Mouse (Mus musculus) liver, embryonic 15.5 days (tissue): ENCODE measurements around the gene Spdye4a. TPM values are rescaled to one million over a fixed set of nuclear protein-coding genes. Genes with fewer than 3 reads are reported as not detected.
"Not testable (repeated sequence)": the region's sequence is repeated elsewhere in the genome, so short reads cannot be mapped to it uniquely, and the experiment has no call there.

Source experiments
- ATAC-seq: fragments of 200-750 bp; cut with Nextera tagmentation; 2 replicates; pipeline ENCODE4 v1.8.0; 2017; ENCODE audit warnings: moderate number of reproducible peaks, mild to moderate bottlenecking, moderate library complexity; ENCODE audit not compliant: insufficient read depth
- H3K27ac ChIP-seq: fragments of 300-500 bp; sonication (generic); replicated peaks from 2 replicates; pipeline ENCODE4 v1.5.1; 2015; ENCODE audit warnings: mild to moderate bottlenecking, inconsistent platforms
- H3K27me3 ChIP-seq: fragments of 300-500 bp; sonication (generic); 2 replicates; pipeline ENCODE4 v1.6.1; 2015; ENCODE audit warnings: mild to moderate bottlenecking, inconsistent platforms
- H3K36me3 ChIP-seq: fragments of 300-500 bp; sonication (generic); replicated peaks from 2 replicates; pipeline ENCODE4 v1.6.1; 2015; ENCODE audit warnings: moderate library complexity, mild to moderate bottlenecking, inconsistent platforms
- H3K4me1 ChIP-seq: fragments of 300-500 bp; sonication (generic); replicated peaks from 2 replicates; pipeline ENCODE4 v1.6.1; 2015; ENCODE audit warnings: inconsistent platforms
- H3K4me2 ChIP-seq: fragments of 300-500 bp; sonication (generic); 2 replicates; pipeline ENCODE4 v1.6.1; 2015; ENCODE audit warnings: moderate library complexity, mild to moderate bottlenecking, inconsistent platforms
- H3K4me3 ChIP-seq: fragments of 300-500 bp; sonication (generic); replicated peaks from 2 replicates; pipeline ENCODE4 v1.5.1; 2015; ENCODE audit warnings: mild to moderate bottlenecking, inconsistent platforms
- H3K9ac ChIP-seq: fragments of 300-500 bp; sonication (generic); 2 replicates; pipeline ENCODE4 v1.6.1; 2015; ENCODE audit warnings: moderate library complexity, mild to moderate bottlenecking, inconsistent platforms
- H3K9me3 ChIP-seq: fragments of 300-500 bp; sonication (generic); replicated peaks from 2 replicates; pipeline ENCODE4 v1.6.1; 2016; ENCODE audit warnings: inconsistent platforms
- WGBS: fragments of 180-500 bp; shearing (Covaris S2); methylation state at CpG from one replicate; pipeline ENCODE4 v1.1.7; 2015; ENCODE audit warnings: mixed read lengths; ENCODE audit not compliant: insufficient replicate concordance; 5-methylcytosine and 5-hydroxymethylcytosine counted together
- polyA plus RNA-seq: library from polyadenylated mRNA; unstranded; fragments of >200 nt; fragmentation: Nextera tagmentation; extraction: Ambion mirVana; gene quantifications from 2 replicates; pipeline ENCODE4 v1.2.1, GENCODE M21; 2015

The Spdye4a gene
- polyA plus RNA-seq, 1 experiment from 2014 or later = not detected

DNA sequence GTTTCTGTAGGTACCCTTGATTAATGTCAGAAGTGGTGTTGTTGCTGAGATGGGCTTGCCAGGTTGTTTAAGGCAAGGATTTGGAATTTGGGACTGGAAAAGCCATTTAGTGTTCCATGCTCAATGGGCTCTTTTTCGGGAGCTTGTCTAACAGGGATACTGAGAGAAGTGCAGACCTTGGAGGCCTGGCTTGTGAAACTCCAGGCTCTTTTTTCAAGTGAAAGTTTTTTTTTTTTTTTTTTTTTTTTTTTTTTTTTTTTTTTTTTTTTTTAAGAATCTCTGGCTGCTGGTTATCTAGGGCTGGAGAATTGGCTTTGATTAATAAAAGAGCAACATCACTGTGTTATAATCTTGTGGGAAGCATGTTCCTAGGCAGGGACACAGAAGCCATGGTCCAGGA lies 4.4 kb downstream of the Spdye4a start:
- H3K27ac ChIP-seq = no peak overlapping the region
- no peaks in the 10 kb centered on the region for H3K9me3 ChIP-seq
- no peak overlapping the region for H3K9ac ChIP-seq
- 51% methylated on average over 1 of the region's 1 CpGs for WGBS
- ATAC-seq = no peak
- H3K36me3 ChIP-seq = no peaks in the 10 kb centered on the region
- no peak overlapping the region for H3K4me3 ChIP-seq
- H3K4me1 ChIP-seq = no peaks in the 10 kb centered on the region
- H3K27me3 ChIP-seq = no peaks in the 10 kb centered on the region; the same call in 1 of the 2 replicates
- H3K4me2 ChIP-seq = no peak overlapping the region

DNA sequence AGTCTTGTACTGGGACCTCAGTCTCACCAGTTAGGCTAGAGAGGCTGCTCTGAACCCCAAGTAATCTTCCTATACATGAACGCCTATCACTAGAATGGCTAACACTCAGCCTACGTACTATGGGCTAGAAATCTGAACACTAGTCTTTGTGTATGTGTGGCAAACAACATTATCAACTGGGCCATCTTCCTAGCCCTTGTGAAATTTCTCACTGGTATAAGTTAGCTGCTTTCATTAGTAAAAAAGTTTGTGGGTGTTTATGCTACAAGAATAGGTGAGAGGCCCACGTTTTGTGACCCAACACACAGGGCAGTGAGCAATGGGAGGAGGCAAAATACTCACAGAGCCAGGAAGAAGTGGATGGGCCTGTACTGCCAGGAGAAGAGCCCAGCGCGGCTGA lies 5.7 kb downstream of the Spdye4a start:
- Histone ChIP-seq H3K4me1 (no peaks in the 10 kb centered on the region), H3K27ac (no peak overlapping the region), H3K9ac (no peak overlapping the region), H3K36me3 (no peaks in the 10 kb centered on the region), H3K9me3 (no peaks in the 10 kb centered on the region), H3K27me3 (no peaks in the 10 kb centered on the region; the same call in 1 of the 2 replicates), H3K4me2 (no peak overlapping the region), H3K4me3 (no peak overlapping the region)
- WGBS = 58% methylated on average over 5 of the region's 5 CpGs
- no peak for ATAC-seq

- no peak for ATAC-seq
- Histone ChIP-seq H3K4me2 (no peak overlapping the region), H3K9ac (no peak overlapping the region), H3K9me3 (no peaks in the 10 kb centered on the region), H3K4me1 (no peaks in the 10 kb centered on the region), H3K27me3 (no peaks in the 10 kb centered on the region), H3K27ac (no peak overlapping the region), H3K4me3 (no peak overlapping the region), H3K36me3 (no peaks in the 10 kb centered on the region)
- WGBS = 61% methylated on average over 2 of the region's 2 CpGs
These were observed 12.9 kb downstream of the Spdye4a start for GRCm38 (mm10) chr5:143213832-143214231.

DNA sequence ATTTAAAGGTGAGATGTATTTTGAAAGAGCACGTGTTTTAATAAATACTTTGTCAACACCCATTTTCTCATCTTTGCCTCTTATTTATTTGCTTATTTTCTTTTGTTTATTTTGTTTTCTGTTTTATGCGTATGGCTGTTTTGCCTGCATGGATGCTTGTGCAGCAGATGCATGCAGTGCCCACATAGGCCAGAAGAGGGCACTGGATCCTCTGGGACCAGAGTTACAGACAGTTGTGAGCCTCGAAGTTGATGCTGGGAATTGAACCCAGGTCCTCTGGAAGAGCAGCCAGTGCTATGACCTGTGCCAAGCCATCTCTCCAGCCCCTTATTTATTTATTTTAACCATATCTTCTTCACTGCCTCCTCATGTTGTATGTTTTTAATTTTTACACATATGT lies 21.7 kb downstream of the Spdye4a start:
- H3K27me3 ChIP-seq = no peaks in the 10 kb centered on the region

DNA sequence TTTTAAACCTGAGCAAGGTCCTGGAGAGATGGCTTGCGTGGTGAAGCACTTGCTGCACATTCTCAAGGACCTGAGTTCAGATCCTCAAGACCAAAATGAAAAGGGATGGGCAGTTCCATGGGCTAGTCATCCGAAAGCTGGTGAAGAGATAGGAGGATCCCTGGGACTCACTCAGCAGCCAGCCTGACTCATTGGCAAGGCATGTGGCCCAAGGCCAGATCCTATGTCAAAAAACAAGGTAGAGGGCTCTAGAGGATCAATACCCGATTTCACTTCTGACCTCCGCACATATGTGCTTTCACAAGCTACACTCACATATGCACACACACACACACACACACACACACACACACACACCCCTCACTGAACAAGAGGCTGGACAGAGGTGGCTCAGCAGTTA lies 30.2 kb downstream of the Spdye4a start:
- Histone ChIP-seq H3K36me3 (no peaks in the 10 kb centered on the region), H3K9me3 (no peaks in the 10 kb centered on the region), H3K9ac (no peak overlapping the region), H3K4me1 (no peaks in the 10 kb centered on the region), H3K4me2 (no peak overlapping the region), H3K27ac (no peak overlapping the region), H3K27me3 (no peaks in the 10 kb centered on the region), H3K4me3 (no peak overlapping the region)
- ATAC-seq = no peak
- 59% methylated on average over 4 of the region's 4 CpGs for WGBS

More for the DNA sequence above, 21.7 kb downstream of the Spdye4a start:
- Histone ChIP-seq H3K4me3 (no peak overlapping the region), H3K9me3 (no peaks in the 10 kb centered on the region), H3K36me3 (no peaks in the 10 kb centered on the region), H3K27ac (no peak overlapping the region), H3K9ac (no peak overlapping the region), H3K4me1 (no peaks in the 10 kb centered on the region), H3K4me2 (no peak overlapping the region)
- ATAC-seq = no peak
- WGBS = 52% methylated on average over 3 of the region's 3 CpGs

- no peaks in the 10 kb centered on the region for H3K4me1 ChIP-seq
- no peak overlapping the region for H3K9ac ChIP-seq
- H3K27ac ChIP-seq = no peak overlapping the region
- no peak for ATAC-seq
- no peak overlapping the region for H3K4me3 ChIP-seq
- 38% methylated on average over 2 of the region's 2 CpGs for WGBS
- H3K36me3 ChIP-seq = no peaks in the 10 kb centered on the region
- H3K9me3 ChIP-seq = no peaks in the 10 kb centered on the region
- H3K4me2 ChIP-seq = no peak overlapping the region
- H3K27me3 ChIP-seq = no peaks in the 10 kb centered on the region
These were observed 31.5 kb downstream of the Spdye4a start for GRCm38 (mm10) chr5:143195166-143195565.

GRCm38 (mm10) chr5:143194747-143195146 lies 31.9 kb downstream of the Spdye4a start:
- WGBS = 43% methylated on average over 8 of the region's 8 CpGs

GRCm38 (mm10) chr5:143192806-143193205 lies 33.9 kb downstream of the Spdye4a start:
- no peaks in the 10 kb centered on the region for H3K4me1 ChIP-seq
- WGBS = 67% methylated on average over 8 of the region's 8 CpGs
- H3K36me3 ChIP-seq = no peaks in the 10 kb centered on the region
- H3K9me3 ChIP-seq = no peaks in the 10 kb centered on the region
- H3K27ac ChIP-seq = no peak overlapping the region
- ATAC-seq = no peak
- H3K27me3 ChIP-seq = no peaks in the 10 kb centered on the region
- no peak overlapping the region for H3K4me2 ChIP-seq
- H3K4me3 ChIP-seq = no peak overlapping the region
- H3K9ac ChIP-seq = no peak overlapping the region

More at GRCm38 (mm10) chr5:143194747-143195146, 31.9 kb downstream of the Spdye4a start:
- H3K4me3 ChIP-seq, H3K27ac ChIP-seq, H3K27me3 ChIP-seq, H3K4me1 ChIP-seq, H3K9me3 ChIP-seq, ATAC-seq, H3K36me3 ChIP-seq, H3K4me2 ChIP-seq, H3K9ac ChIP-seq: not testable (repeated sequence)

DNA sequence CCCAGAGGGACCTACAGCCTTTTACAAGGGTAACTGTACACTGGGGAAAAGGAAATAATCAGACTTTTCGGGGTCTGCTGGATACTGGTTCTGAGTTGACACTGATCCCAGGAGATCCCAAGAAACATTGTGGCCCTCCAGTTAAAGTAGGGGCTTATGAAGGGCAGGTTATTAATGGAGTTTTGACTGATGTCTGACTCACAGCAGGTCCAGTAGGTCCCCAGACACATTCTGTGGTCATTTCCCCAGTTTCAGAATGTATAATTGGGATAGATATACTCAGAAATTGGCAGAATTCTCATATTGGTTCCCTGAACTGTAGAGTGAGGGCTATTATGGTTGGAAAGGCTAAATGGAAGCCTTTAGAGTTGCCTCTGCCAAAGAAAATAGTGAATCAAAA lies 38.7 kb downstream of the Spdye4a start:
- H3K4me1 ChIP-seq, H3K36me3 ChIP-seq, H3K4me2 ChIP-seq, ATAC-seq, H3K4me3 ChIP-seq, H3K27me3 ChIP-seq, H3K9ac ChIP-seq, H3K9me3 ChIP-seq, H3K27ac ChIP-seq: not testable (repeated sequence)
- WGBS = 50% methylated on average over 1 of the region's 1 CpGs

DNA sequence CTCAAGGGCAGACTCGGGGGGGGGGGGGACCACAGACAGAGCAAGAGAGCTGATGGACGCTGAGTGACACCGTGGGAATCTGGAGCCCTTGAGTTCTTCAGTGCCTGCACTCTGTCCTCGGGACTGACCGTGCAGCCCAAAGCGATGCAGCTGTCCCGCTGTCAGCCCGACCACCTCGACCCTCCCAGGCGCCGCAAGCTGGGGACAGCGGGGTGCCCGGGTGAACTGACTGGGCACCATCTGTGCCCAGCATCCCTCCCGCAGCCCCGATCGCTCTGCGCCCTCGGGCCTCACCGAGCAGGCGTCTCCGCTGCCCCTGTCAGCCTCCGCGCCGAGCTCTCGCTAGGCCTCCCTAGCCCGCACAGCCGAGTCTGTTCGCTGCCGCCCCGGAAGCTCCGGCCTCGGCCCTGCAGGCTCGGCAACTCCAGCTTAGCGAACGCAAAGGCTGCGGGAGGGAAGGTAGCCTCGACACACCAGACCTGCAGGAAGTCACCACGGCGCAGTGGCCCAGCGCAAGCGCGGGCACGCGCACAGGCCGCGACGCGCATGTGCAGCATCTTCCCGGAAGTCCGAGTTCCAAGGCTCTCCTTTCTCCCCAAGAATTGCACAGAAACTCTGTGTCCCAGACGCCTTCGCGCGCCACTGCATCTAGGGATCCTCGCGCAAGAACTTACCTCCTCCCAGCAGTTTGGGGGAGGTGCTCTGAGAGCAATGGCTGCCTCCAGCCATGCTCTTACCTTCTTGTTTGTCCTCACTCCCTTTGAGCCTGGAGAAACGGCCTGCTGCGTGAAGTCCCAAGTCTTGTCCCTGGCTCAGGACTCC lies 46.2 kb downstream of the Spdye4a start, which contains the start of the genes Rbak and Spdye4b:
Gene Rbak, minus strand, starts transcription at position 521 of the 822 bp plus-strand sequence.
Gene Spdye4b, plus strand, starts transcription at position 763 of the 822 bp plus-strand sequence.
- peak; percentile 90 for ATAC-seq
- H3K4me2 ChIP-seq = peak within 1 kb of the TSS; percentile 88
- WGBS = under 1% methylated on average over 58 of the region's 58 CpGs
- H3K4me1 ChIP-seq = peaks cover 16% of the 10 kb centered on the region
- peaks cover 30% of the 10 kb centered on the region for H3K36me3 ChIP-seq
- H3K27ac ChIP-seq = peak within 1 kb of the TSS; percentile 61
- H3K9ac ChIP-seq = peak within 1 kb of the TSS; percentile 64
- no peaks in the 10 kb centered on the region for H3K27me3 ChIP-seq
- peak within 1 kb of the TSS; percentile 68 for H3K4me3 ChIP-seq
- no peaks in the 10 kb centered on the region for H3K9me3 ChIP-seq

- Histone ChIP-seq H3K36me3 (peaks cover 43% of the 10 kb centered on the region), H3K4me2 (peak overlapping the region; percentile 88), H3K27ac (no peak overlapping the region), H3K9ac (no peak overlapping the region), H3K4me3 (peak overlapping the region; percentile 68; the same call in 1 of the 2 replicates), H3K4me1 (peaks cover 16% of the 10 kb centered on the region), H3K9me3 (no peaks in the 10 kb centered on the region), H3K27me3 (no peaks in the 10 kb centered on the region)
- no peak for ATAC-seq
- WGBS = 32% methylated on average over 6 of the region's 6 CpGs
These were observed 47.5 kb downstream of the Spdye4a start for GRCm38 (mm10) chr5:143179179-143179578.
